19 mouse cellular contexts compared by ENCODE assay signal in the genomic region with DNA sequence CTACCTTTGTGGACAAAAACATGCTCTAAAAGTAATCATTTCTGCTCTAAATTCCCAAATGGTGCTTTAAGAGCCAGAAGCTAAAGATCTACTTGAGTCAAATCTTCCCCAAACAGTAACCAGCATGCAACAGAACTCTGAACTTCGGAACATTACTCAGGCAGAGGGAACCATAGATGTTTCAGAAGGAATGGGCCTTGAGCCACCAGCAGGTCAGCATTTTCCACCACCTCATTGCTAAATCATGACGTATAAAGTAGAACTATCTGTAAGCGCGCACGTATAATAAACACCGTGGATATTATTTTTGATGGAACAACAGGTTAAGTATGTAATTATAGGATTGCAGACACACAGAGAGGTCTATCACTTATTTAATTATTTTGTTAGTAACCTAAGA. TPM values are rescaled to one million over a fixed set of nuclear protein-coding genes. Genes with fewer than 3 reads are reported as not detected.
DNase-seq lines count a peak whose midpoint lies in the region; ATAC-seq lines count a peak whose summit lies in the region.
"Had no signal": no experiment of that assay in that cellular context is flagged by ENCODE, and none has a peak within 500 bp of the region (broad histone marks: within the 10 kb centered on the region; RNA-seq: fewer than 3 reads in every experiment).

No protein-coding gene starts in this region.

- peak overlapping the region; percentile 10; the same call in 1 of the 2 replicates for H3K4me3 ChIP-seq in embryonic facial prominence, embryonic 13.5 days
- H3K4me3 ChIP-seq in embryonic facial prominence, embryonic 10.5 days, result no peak overlapping the region
- peak overlapping the region; percentile 7; the same call in 1 of the 2 replicates for H3K4me3 ChIP-seq in kidney, embryonic 15.5 days (replicated peaks)
- H3K4me3 ChIP-seq: forebrain, embryonic 10.5 days had no signal

- DNase-seq in embryonic facial prominence, embryonic 10.5 days (ENCODE audit: low spot score), result no peak
- no peak for DNase-seq in kidney, postnatal 25 days
- DNase-seq in NIH3T3 (ENCODE audit: low read depth), result peak; percentile 34
- DNase-seq in lung, postnatal 14 days, result peak; percentile 35
- no peak for DNase-seq in layer of hippocampus, adult 9-10 months (ENCODE audit: low spot score)
- no peak for DNase-seq in layer of hippocampus, adult 8-10 months (ENCODE audit: low spot score in 2 of 2)
- DNase-seq: cerebellum, postnatal 25 days; gastrocnemius, postnatal 36 days; heart, postnatal 36 days; kidney, postnatal 4 days; layer of hippocampus, postnatal 36 days had no signal

- H3K9ac ChIP-seq in embryonic facial prominence, embryonic 13.5 days, result no peak overlapping the region
- H3K9ac ChIP-seq in kidney, embryonic 15.5 days, result no peak overlapping the region

- ATAC-seq in embryonic facial prominence, embryonic 13.5 days (ENCODE audit: insufficient number of reproducible peaks, insufficient read depth, low FRiP score, low TSS enrichment, low read depth), result no peak
- ATAC-seq in kidney, embryonic 15.5 days (replicated peaks; ENCODE audit: low FRiP score), result no peak
- ATAC-seq: hindbrain, postnatal 0 days; Patski had no signal

- WGBS in embryonic facial prominence, embryonic 13.5 days, result 94% methylated on average over 6 of the region's 6 CpGs
- WGBS in embryonic facial prominence, embryonic 10.5 days, result 94% methylated on average over 6 of the region's 6 CpGs
- WGBS in kidney, embryonic 15.5 days, result 89% methylated on average over 6 of the region's 6 CpGs

- H3K4me1 ChIP-seq in embryonic facial prominence, embryonic 13.5 days, result 0 out of 2 replicates have a peak, but pooled peaks cover 8% of the 10 kb centered on the region
- peaks cover 6% of the 10 kb centered on the region; the same call in 1 of the 2 replicates for H3K4me1 ChIP-seq in embryonic facial prominence, embryonic 10.5 days
- H3K4me1 ChIP-seq in kidney, embryonic 15.5 days, result peaks cover 5% of the 10 kb centered on the region; the same call in 1 of the 2 replicates

- peak overlapping the region; percentile 61 for H3K4me2 ChIP-seq in embryonic facial prominence, embryonic 13.5 days
- peak overlapping the region; percentile 38 for H3K4me2 ChIP-seq in kidney, embryonic 15.5 days
- H3K4me2 ChIP-seq: midbrain, embryonic 11.5 days had no signal

- no peaks in the 10 kb centered on the region for H3K27me3 ChIP-seq in embryonic facial prominence, embryonic 13.5 days
- H3K27me3 ChIP-seq in embryonic facial prominence, embryonic 10.5 days (replicated peaks; ENCODE audit: low read depth, poor library complexity, severe bottlenecking), result no peaks in the 10 kb centered on the region
- no peaks in the 10 kb centered on the region for H3K27me3 ChIP-seq in kidney, embryonic 15.5 days

- no peaks in the 10 kb centered on the region for H3K9me3 ChIP-seq in embryonic facial prominence, embryonic 13.5 days
- no peaks in the 10 kb centered on the region for H3K9me3 ChIP-seq in embryonic facial prominence, embryonic 10.5 days
- H3K9me3 ChIP-seq in kidney, embryonic 15.5 days (replicated peaks), result no peaks in the 10 kb centered on the region
- H3K9me3 ChIP-seq: forebrain, embryonic 10.5 days had no signal

- no peaks in the 10 kb centered on the region for H3K36me3 ChIP-seq in embryonic facial prominence, embryonic 13.5 days
- H3K36me3 ChIP-seq in embryonic facial prominence, embryonic 10.5 days (replicated peaks), result no peaks in the 10 kb centered on the region
- H3K36me3 ChIP-seq in kidney, embryonic 15.5 days, result no peaks in the 10 kb centered on the region
- H3K36me3 ChIP-seq: forebrain, embryonic 10.5 days had no signal

- no peak overlapping the region for H3K27ac ChIP-seq in embryonic facial prominence, embryonic 13.5 days
- H3K27ac ChIP-seq in embryonic facial prominence, embryonic 10.5 days (replicated peaks), result no peak overlapping the region
- H3K27ac ChIP-seq in kidney, embryonic 15.5 days, result no peak overlapping the region
- H3K27ac ChIP-seq: forebrain, embryonic 10.5 days; hindbrain, postnatal 0 days had no signal

RNA-seq across cellular contexts. Expression of a gene that starts 1.2 kb away (rescaled TPM):
- 36.0 and 37.7 TPM in 2 replicates for polyA plus RNA-seq in embryonic facial prominence, embryonic 13.5 days (2015; fragmentation: Nextera tagmentation; extraction: Ambion mirVana)
- polyA plus RNA-seq in embryonic facial prominence, embryonic 10.5 days (2016; fragmentation: Nextera tagmentation; extraction: Ambion mirVana), result 5.3 and 8.8 TPM in 2 replicates
- 25.6 and 35.8 TPM in 2 replicates for polyA plus RNA-seq in kidney, embryonic 15.5 days (2015; fragmentation: Nextera tagmentation; extraction: Ambion mirVana)
- total RNA-seq in layer of hippocampus, adult 8-10 months (2022), result 1 to 10 TPM in 2 of 4 experiments, under 1 TPM in 2; 0.47 to 1.1 (median 0.80) TPM
- polyA plus RNA-seq: Patski had no signal

RNA-seq across cellular contexts. Expression of a gene that starts 43.0 kb away (rescaled TPM):
- polyA plus RNA-seq in embryonic facial prominence, embryonic 13.5 days (2015; fragmentation: Nextera tagmentation; extraction: Ambion mirVana), result not detected in 2 replicates
- not detected in 2 replicates for polyA plus RNA-seq in embryonic facial prominence, embryonic 10.5 days (2016; fragmentation: Nextera tagmentation; extraction: Ambion mirVana)
- polyA plus RNA-seq in kidney, embryonic 15.5 days (2015; fragmentation: Nextera tagmentation; extraction: Ambion mirVana), result not detected in 2 replicates
- 1 to 10 TPM in 3 of 4 experiments, under 1 TPM in 1; 0.87 to 4.1 (median 1.9) TPM for total RNA-seq in layer of hippocampus, adult 8-10 months (2022)
- total RNA-seq: gastrocnemius, postnatal 36 days; heart, postnatal 36 days; hindbrain, postnatal 0 days had no signal
- polyA plus RNA-seq: forebrain, embryonic 10.5 days; limb, embryonic 11.5 days; midbrain, embryonic 11.5 days; neural tube, embryonic 14.5 days; Patski had no signal

Comparison
In these comparisons a context has a peak if more than half of its experiments do, and no peak if none do; other contexts are left out.
1. DNase-seq: peak in NIH3T3 (single experiment) and lung, postnatal 14 days (single experiment); none in embryonic facial prominence, embryonic 10.5 days (single experiment), kidney, postnatal 25 days (0 of 2), layer of hippocampus, adult 9-10 months (single experiment) and layer of hippocampus, adult 8-10 months (0 of 2).